Mouse (Mus musculus) MEL (cell line): Measurements from ENCODE around the gene Tspan18.

Source experiments
- CTCF ChIP-seq, 3 experiments: IDR thresholded peaks in 2 of 3; conservative IDR thresholded peaks in 1 of 3; 2 replicates each; pipeline ENCODE4 v1.5.1; 2011 to 2012; ENCODE audit warnings: low read length in 3 of 3, low read depth in 2 of 3, mild to moderate bottlenecking in 2 of 3, improper control_type of control experiment in 1 of 3, inconsistent platforms in 1 of 3, mixed read lengths in 1 of 3, moderate library complexity in 1 of 3; ENCODE audit not compliant: control insufficient read depth in 1 of 3, insufficient read depth in 1 of 3, poor library complexity in 1 of 3, severe bottlenecking in 1 of 3
- EP300 ChIP-seq, 2 experiments: IDR thresholded peaks; 2 replicates each; pipeline ENCODE4 v1.6.1; 2011; ENCODE audit warnings: improper control_type of control experiment in 2 of 2, low read length in 2 of 2, low read depth in 1 of 2, mild to moderate bottlenecking in 1 of 2
- KAT2A ChIP-seq: conservative IDR thresholded peaks from 2 replicates; pipeline ENCODE4 v1.6.1; 2012; ENCODE audit warnings: low read depth, low read length, improper control_type of control experiment, inconsistent platforms
- MEF2A ChIP-seq: IDR thresholded peaks from 2 replicates; pipeline ENCODE4 v1.6.1; 2014; ENCODE audit warnings: low read depth, mild to moderate bottlenecking, inconsistent platforms, low read length, improper control_type of control experiment; ENCODE audit not compliant: poor library complexity, insufficient replicate concordance, severe bottlenecking; ENCODE audit errors: extremely low read depth
- POLR2A ChIP-seq, 2 experiments: IDR thresholded peaks; 2 replicates each; pipeline ENCODE4 v1.6.1; 2011 to 2012; ENCODE audit warnings: low read length in 2 of 2, mild to moderate bottlenecking in 2 of 2, control low read depth in 1 of 2, improper control_type of control experiment in 1 of 2, low read depth in 1 of 2, moderate library complexity in 1 of 2; ENCODE audit not compliant: control insufficient read depth in 1 of 2, insufficient read depth in 1 of 2, poor library complexity in 1 of 2
- POLR2AphosphoS2 ChIP-seq: IDR thresholded peaks from 2 replicates; pipeline ENCODE4 v1.6.1; 2011; ENCODE audit warnings: low read length, improper control_type of control experiment
- RAD21 ChIP-seq: IDR thresholded peaks from 2 replicates; pipeline ENCODE4 v1.6.1; 2011; ENCODE audit warnings: mild to moderate bottlenecking, low read depth, low read length, improper control_type of control experiment
- TCF12 ChIP-seq: IDR thresholded peaks from 2 replicates; pipeline ENCODE4 v1.6.1; 2014; ENCODE audit warnings: low read depth, mild to moderate bottlenecking, inconsistent platforms, low read length, improper control_type of control experiment, moderate library complexity
- ZNF384 ChIP-seq: IDR thresholded peaks from 2 replicates; pipeline ENCODE4 v1.6.1; 2012; ENCODE audit warnings: low read depth, mild to moderate bottlenecking, inconsistent platforms, low read length, improper control_type of control experiment

DNA sequence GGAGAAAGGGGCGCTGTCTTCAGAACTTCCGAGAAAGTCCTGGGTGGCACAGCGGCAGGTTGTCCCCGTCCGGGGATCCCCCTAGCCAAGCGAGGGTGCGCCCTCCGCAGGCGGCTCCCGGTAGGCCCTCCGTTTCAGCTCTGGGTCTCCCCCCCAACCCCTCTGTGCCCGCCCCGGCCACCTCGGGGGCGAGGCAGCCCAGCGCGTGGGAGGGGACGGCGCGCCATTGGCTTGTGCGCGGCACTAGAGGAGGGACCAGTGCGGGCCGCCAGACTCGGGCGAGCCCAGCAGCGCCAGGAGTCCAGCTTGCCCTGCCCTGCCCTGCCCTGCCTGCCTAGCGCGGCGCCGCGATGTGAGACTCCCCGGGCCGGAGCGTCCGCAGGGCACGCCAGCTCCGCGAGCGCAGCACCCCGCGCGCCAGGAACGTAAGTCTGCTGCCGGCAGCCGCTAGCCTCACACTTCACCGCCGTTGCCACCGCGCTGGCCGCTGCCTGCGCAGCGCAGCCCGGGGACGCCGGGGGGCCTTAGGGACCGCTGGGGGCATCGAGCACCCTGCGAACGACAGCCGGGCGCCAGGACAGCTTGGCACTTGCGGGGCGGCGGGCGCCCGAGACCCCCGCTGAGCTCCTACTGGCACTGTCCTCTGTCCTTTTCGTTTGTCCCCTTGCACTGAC is 146.8 kb downstream of the Tspan18 start, which contains the start of gene Trp53i11:
- TF ChIP-seq POLR2A (IDR thresholded peaks at IDR 0.05; ENCODE audit: control insufficient read depth in 1 of 2, insufficient read depth in 1 of 2, low read depth in 1 of 2, low read length in 2 of 2, poor library complexity in 1 of 2) (no peak), EP300 (IDR thresholded peaks at IDR 0.05; ENCODE audit: low read depth in 1 of 2, low read length in 2 of 2) (no peak), CTCF (IDR thresholded peaks at IDR 0.05 in 2 of 3, conservative IDR thresholded peaks at IDR 0.05 in 1 of 3; ENCODE audit: control insufficient read depth in 1 of 3, insufficient read depth in 1 of 3, low read depth in 2 of 3, low read length in 3 of 3, poor library complexity in 1 of 3, severe bottlenecking in 1 of 3) (peak in 1 of 3 experiments; percentile 31; a peak in 2 of 6 replicates), POLR2AphosphoS2 (no peak), ZNF384 (no peak), MEF2A (no peak), KAT2A (no peak), RAD21 (no peak), TCF12 (no peak)
